Mouse (Mus musculus) bone marrow macrophage, adult 2 months (primary cell): ENCODE measurements around the gene Mgst2.

Source experiments
- CTCF ChIP-seq: IDR thresholded peaks from 2 replicates; pipeline ENCODE4 v1.5.1; 2012; ENCODE audit warnings: low read depth, mild to moderate bottlenecking, low read length, moderate library complexity
- POLR2A ChIP-seq: IDR thresholded peaks from 2 replicates; pipeline ENCODE4 v1.6.1; 2012; ENCODE audit warnings: mild to moderate bottlenecking, low read depth, low read length, borderline replicate concordance

- TF ChIP-seq CTCF (no peak), POLR2A (no peak)
Measured at GRCm38 (mm10) chr3:51700731-51701280, 40.6 kb downstream of the Mgst2 start.
